Mouse (Mus musculus): Measurements from ENCODE around the gene Cyb5b.
"Not testable (repeated sequence)": the region's sequence is repeated elsewhere in the genome, so short reads cannot be mapped to it uniquely, and the experiment has no call there.

The Cyb5b gene

GRCm38 (mm10) chr8:107165745-107166144 lies 15.3 kb downstream of the Cyb5b start:
- DNase-seq (ENCODE audit: low read depth in 2 of 2, low spot score in 2 of 2), result no peak

GRCm38 (mm10) chr8:107167848-107168247 lies 17.4 kb downstream of the Cyb5b start:
- no peak for DNase-seq (ENCODE audit: low read depth in 2 of 2, low spot score in 2 of 2)

- no peak for DNase-seq (ENCODE audit: low read depth in 2 of 2, low spot score in 2 of 2)
These were observed 21.7 kb downstream of the Cyb5b start for GRCm38 (mm10) chr8:107172152-107172551.

GRCm38 (mm10) chr8:107172969-107173645 lies 22.7 kb downstream of the Cyb5b start:
- DNase-seq (ENCODE audit: low read depth in 2 of 2, low spot score in 2 of 2), result no peak

GRCm38 (mm10) chr8:107181122-107181521 lies 30.7 kb downstream of the Cyb5b start:
- no peak for DNase-seq (ENCODE audit: low read depth in 2 of 2, low spot score in 2 of 2)

GRCm38 (mm10) chr8:107184996-107185395 lies 34.6 kb downstream of the Cyb5b start:
- DNase-seq (ENCODE audit: low read depth in 2 of 2, low spot score in 2 of 2), result no peak

GRCm38 (mm10) chr8:107186659-107187390 lies 36.4 kb downstream of the Cyb5b start:
- no peak for DNase-seq (ENCODE audit: low read depth in 2 of 2, low spot score in 2 of 2)

GRCm38 (mm10) chr8:107187631-107188030 lies 37.2 kb downstream of the Cyb5b start:
- no peak for DNase-seq (ENCODE audit: low read depth in 2 of 2, low spot score in 2 of 2)

- no peak for DNase-seq (ENCODE audit: low read depth in 2 of 2, low spot score in 2 of 2)
These were observed 42.2 kb downstream of the Cyb5b start for GRCm38 (mm10) chr8:107192631-107193030.

GRCm38 (mm10) chr8:107193331-107193730 lies 42.9 kb downstream of the Cyb5b start:
- DNase-seq (ENCODE audit: low read depth in 2 of 2, low spot score in 2 of 2), result no peak

GRCm38 (mm10) chr8:107194786-107195451 lies 44.5 kb downstream of the Cyb5b start:
- DNase-seq (ENCODE audit: low read depth in 2 of 2, low spot score in 2 of 2), result no peak

GRCm38 (mm10) chr8:107197901-107198826 lies 47.7 kb downstream of the Cyb5b start:
- DNase-seq (ENCODE audit: low read depth in 2 of 2, low spot score in 2 of 2), result no peak

GRCm38 (mm10) chr8:107205164-107205563 lies 54.7 kb downstream of the Cyb5b start:
- no peak for DNase-seq (ENCODE audit: low read depth in 2 of 2, low spot score in 2 of 2)

- no peak for DNase-seq (ENCODE audit: low read depth in 2 of 2, low spot score in 2 of 2)
These were observed 55.5 kb downstream of the Cyb5b start for GRCm38 (mm10) chr8:107205701-107206561.

- DNase-seq (ENCODE audit: low read depth in 2 of 2, low spot score in 2 of 2), result no peak
These were observed 56.5 kb downstream of the Cyb5b start for GRCm38 (mm10) chr8:107206782-107207525.

- DNase-seq (ENCODE audit: low read depth in 2 of 2, low spot score in 2 of 2), result no peak
These were observed 58.7 kb downstream of the Cyb5b start for GRCm38 (mm10) chr8:107209185-107209584.

- no peak for DNase-seq (ENCODE audit: low read depth in 2 of 2, low spot score in 2 of 2)
These were observed 61.6 kb downstream of the Cyb5b start for GRCm38 (mm10) chr8:107212006-107212405.

GRCm38 (mm10) chr8:107217230-107217629 lies 66.8 kb downstream of the Cyb5b start:
- not testable (repeated sequence) for DNase-seq (ENCODE audit: low read depth in 2 of 2, low spot score in 2 of 2)

GRCm38 (mm10) chr8:107218091-107218490 lies 67.7 kb downstream of the Cyb5b start:
- no peak for DNase-seq (ENCODE audit: low read depth in 2 of 2, low spot score in 2 of 2)

All from CD8-positive naive resting alpha-beta T cell, adult 2 months (primary cell).